Mouse (Mus musculus) CH12.LX (cell line): ENCODE measurements around the gene Mamstr.

Experiments used
- ELF1 ChIP-seq: IDR thresholded peaks from 2 replicates; pipeline ENCODE4 v1.6.1; 2014; ENCODE audit warnings: low read depth, mild to moderate bottlenecking, inconsistent platforms, low read length, improper control_type of control experiment
- USF2 ChIP-seq: conservative IDR thresholded peaks from 2 replicates; pipeline ENCODE4 v1.6.1; 2011; ENCODE audit warnings: low read depth, low read length, improper control_type of control experiment

DNA sequence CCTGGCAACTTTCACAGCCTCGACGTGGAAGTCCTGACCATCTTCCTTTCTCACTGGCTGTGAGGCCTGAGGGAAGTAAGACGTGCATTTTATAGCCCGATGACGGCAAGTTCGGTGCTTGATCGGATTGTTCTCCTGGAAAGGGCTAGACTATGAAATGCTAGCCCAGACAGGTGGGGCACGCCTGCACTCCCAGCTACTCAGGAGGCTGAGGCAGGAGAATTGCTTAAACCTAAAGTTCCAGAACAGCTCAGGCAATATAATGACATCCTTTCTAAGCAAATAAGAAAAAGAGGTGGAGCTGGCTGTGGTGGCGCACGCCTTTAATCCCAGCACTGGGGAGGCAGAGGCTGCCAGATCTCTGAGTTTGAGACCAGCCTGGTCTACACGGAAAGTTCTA, 16.3 kb upstream of the Mamstr start:
- TF ChIP-seq ELF1 (no peak), USF2 (no peak)
